Mouse (Mus musculus): ENCODE measurements around the gene Nepro.
A peak's percentile ranks its signal among the peaks of the same experiment; 100 is the strongest.

Gene Nepro

DNA sequence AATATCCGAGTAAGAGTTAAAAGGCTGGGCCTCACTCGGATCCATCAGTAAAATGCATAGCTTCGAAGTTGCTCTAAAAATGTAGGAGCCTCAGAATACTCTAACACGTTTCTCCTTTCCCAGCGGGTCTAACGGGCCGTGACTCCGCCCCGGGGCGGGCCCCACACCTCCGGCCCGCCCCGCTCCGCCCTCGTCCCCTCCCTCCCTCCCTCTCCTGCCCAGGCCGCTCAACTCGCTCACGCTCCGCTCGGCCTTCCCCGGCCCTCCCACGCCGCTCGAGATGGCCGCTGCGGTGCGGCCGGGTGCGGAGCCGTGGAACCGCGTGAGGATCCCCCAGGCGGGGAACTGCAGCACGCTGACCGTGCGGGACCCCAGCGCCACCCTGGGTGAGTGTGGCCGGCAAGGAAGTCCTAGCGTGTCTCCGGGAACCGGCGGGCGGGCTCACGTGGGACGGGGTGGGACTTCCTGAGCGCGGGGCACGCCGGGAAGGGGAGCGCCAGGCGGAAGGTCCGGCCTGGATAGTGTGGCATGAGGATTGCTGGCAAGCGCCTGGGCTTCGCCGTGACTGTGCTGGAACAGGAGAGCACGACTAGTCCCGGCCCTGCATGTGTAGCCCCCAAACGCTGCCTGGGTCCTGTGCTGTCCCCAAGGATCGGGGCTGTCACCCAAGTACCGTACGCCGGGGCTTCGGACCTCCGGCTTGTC lies at the start of gene Nepro:
Gene Nepro (plus strand): TSS at position 219 of the 705 bp plus-strand sequence.
- DNase-seq (ENCODE audit: low spot score): peak; percentile 94

DNA sequence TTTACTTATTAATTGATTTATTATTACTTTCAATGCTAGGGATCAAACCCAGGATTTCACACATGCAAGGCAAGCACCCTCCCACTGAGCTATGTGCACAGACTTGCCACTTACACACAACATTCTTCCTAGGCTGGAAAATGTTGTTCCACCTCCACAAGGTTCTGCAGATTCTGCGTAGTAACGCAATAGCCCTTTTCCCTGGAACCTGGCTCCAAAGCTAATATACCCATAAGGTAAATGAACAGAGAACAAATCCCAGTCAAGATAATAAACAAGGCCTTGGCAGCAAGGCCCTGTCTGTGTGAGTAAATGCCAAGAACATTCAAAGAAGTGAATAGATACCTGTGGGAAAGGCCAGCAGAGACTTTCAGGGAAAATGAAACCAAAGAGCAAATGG lies 47.7 kb upstream of the Nepro start:
- no peak for DNase-seq (ENCODE audit: low spot score)

DNA sequence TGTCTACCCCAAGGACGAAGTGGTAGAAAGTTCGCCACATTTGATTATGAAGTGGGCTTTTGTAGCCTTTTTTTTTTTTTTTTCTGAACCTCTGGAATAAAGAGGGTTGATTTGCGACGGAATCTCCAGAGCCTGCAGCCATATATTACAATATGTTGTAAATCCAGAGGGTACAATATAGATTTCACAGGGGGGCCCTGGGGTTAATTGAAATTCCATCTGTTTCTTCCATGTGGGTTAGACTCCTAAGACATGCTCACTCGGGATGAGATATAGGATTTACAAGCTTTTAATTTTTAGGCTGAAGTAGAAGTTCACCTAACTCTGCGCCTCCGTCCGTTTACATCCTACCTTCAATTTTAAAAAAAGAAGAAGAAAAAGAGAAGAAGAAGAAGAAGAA lies 45.0 kb upstream of the Nepro start:
- DNase-seq (ENCODE audit: low spot score): no peak

DNA sequence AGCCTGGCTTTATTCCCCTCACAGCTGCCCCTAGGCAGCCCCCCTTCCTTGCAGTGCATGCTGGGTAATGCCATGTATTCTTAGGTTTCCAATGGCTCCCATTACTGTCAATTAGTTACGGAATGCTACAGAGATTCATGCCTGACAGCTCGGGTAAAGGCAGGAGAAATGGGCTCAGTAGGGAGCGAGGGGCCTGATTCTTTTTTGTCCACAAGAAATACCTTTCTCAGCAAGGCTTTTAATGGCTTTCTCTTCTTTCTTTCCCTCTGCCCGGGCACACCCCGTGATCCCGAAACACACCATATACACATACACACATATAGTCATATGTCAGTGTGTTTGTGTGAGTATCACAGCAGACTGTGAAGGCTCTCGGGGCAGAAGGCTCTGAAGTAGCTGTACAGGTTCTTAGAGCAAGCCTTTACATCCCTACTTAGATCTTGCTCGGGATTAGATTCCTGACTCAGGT lies 44.6 kb upstream of the Nepro start:
- DNase-seq (ENCODE audit: low spot score): no peak

DNA sequence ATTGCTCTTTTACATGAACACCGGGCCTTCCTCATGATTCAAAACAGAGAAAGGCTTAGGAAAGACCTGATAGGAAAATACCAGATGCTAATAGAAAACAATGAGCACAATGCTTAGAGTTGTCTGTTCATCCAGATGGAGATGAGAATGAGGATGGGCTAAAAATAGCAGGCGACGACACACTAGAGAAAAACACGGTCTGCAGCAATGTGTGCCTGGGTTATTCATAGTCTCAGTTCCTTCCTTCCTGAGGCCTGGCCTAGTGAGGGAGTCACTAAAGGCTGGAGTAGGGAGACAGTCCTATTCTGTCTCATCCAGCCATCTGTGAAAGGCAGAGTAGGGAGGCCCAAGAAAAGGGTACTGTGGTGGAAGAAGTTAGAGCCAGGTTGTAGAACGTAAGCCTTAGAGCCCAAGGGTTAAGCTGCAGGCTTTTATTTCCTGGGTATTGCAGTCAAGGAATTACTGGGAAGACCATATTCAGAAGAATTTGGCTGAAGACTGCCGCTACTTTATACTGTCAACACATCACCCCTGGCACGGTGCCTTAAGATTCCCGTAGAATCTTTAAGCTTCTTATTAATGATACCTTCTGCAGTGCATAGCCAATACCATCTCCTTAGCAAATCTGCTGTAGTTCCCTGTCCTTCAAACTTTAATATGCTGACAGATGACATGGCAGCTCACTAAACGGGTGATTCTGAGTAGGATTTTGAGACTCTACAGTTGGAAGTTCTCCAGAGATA lies 43.2 kb upstream of the Nepro start:
- no peak for DNase-seq (ENCODE audit: low spot score)

DNA sequence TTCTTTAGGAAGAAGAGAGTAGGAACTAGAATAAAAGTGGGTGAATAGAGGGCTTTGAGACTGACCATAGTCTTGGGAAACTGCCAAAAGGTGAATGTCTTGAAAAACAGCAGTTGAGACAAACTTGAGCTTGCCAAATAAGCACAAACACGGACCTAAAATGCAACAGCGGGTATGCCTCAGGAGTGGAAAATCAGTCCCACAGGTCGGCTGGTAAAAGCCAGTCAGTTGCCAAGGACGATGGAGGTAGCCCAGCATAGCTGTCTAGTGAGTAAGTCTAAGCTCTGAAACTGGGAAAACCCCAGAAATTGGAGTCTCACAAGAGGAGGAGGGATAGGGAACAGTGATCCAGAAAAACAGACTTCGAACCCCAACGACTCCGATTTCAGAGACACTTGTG lies 39.5 kb upstream of the Nepro start:
- no peak for DNase-seq (ENCODE audit: low spot score)

DNA sequence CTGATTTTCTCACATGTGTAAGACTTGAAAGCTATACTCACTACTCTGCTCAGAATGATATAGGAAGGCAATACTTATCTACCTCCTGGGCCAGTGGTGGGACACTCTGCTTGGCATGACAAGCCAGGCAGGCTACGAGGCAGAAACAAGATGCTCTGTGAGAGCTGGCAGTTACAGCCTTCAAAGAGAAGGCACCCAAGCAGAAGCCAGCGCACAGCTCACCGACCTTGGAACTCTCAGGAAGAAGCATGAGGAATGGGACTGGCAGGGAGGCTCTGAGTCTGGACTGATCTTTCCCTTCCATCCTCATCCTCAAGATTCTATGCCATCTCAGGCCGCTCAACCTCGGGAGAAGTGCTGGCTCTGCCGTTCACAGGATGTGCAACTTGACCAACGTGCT lies 38.7 kb upstream of the Nepro start:
- no peak for DNase-seq (ENCODE audit: low spot score)

DNA sequence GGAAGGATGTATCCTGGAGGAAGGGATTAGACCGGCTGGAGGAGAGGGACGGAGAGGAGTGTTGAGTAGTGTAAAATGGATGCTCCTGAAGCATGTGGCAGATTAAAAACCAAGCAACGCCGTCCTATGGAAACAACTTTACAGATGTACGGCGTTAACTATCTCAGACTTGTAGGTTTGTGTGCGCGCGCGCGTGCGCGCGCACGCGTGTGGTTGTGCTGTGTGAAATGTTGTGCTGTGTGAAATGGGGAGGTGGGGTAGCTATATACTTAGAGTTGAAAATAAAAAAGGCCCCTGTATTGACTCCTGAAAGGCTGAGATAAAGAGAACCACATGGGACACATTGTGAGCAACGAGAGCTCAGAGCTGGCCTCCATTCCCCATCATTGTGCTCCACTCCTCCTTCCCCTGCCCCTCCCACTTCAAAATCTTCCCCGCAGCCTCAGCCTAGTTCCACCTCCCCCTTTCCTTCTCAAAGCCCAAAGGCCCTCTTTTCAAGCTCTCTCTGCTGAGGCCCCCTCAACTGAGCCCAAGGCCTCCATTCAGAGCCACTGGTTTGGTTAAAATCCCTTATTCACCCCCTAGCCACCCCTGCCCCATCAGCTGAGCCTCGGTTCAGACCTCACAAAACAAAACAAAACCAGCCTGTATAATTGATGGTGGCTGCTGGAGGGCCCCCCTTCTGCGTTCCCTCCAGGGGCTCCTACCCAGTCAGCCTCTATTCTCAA lies 36.9 kb upstream of the Nepro start:
- no peak for DNase-seq (ENCODE audit: low spot score)

GRCm38 (mm10) chr16:44687719-44688420 lies 36.2 kb upstream of the Nepro start:
- DNase-seq (ENCODE audit: low spot score): no peak

DNA sequence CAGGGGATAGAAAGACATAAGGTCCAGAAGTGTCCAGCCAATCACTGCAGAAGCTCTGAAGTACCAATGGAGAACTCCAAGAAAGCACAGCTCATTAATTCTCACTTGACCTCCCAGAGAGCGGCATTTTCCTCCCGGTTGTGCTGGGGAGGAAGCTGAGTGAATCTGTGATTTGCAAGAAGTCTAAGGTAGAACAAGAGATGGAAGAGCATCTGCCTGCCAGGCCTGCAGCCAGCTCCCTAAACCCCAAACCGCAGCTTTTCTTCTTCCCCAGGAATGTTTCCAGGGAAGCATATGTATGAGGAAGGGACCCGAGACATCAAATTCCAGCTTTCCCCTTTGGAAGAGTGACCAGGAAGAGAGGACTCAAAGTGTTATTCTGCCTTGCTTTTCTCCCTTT lies 35.6 kb upstream of the Nepro start:
- DNase-seq (ENCODE audit: low spot score): no peak

DNA sequence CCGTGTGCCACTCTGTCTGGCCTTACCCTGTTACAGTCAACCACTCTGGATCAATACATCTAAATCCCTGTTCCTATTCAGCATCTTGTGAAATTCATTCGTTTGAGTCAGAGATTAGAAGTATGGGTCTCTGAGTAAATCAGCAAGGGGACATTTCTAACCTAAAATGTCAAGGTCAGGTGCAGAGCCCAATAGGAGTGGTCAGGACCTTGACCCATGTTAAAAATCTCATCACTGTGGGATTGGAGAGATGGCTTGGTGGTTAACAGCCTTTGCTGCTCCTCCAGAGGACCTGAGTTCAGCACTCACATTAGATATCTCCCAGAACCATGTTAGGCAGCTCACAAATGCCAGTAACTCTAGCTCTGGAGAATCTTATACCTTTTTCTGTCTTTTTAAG lies 33.6 kb upstream of the Nepro start:
- DNase-seq (ENCODE audit: low spot score): no peak

- DNase-seq (ENCODE audit: low spot score): no peak
These were observed 33.0 kb upstream of the Nepro start for GRCm38 (mm10) chr16:44691066-44691465.

- DNase-seq (ENCODE audit: low spot score): peak; percentile 48
These were observed 32.5 kb upstream of the Nepro start for GRCm38 (mm10) chr16:44691561-44692141.

DNA sequence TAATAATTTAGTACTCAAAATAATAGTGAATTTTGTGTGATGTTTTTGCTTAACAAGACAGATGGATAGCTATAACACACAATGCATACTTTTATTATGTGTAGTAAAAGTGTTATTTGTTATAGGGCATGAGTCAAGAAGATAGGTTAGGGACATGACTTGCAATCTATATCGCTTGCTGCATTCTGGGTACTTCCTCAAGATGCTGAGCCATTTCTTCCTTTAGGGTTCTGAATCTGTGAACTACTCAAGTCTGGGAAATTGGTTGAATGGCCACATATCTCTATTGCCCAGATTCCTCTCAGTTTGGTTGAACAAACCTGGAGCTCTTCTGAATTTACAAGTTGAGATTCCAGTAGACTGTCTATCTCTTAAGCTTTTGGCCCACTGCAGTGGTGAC lies 31.6 kb upstream of the Nepro start:
- DNase-seq (ENCODE audit: low spot score): no peak

GRCm38 (mm10) chr16:44693695-44694094 lies 30.4 kb upstream of the Nepro start:
- no peak for DNase-seq (ENCODE audit: low spot score)

GRCm38 (mm10) chr16:44695214-44695858 lies 28.8 kb upstream of the Nepro start:
- no peak for DNase-seq (ENCODE audit: low spot score)

DNA sequence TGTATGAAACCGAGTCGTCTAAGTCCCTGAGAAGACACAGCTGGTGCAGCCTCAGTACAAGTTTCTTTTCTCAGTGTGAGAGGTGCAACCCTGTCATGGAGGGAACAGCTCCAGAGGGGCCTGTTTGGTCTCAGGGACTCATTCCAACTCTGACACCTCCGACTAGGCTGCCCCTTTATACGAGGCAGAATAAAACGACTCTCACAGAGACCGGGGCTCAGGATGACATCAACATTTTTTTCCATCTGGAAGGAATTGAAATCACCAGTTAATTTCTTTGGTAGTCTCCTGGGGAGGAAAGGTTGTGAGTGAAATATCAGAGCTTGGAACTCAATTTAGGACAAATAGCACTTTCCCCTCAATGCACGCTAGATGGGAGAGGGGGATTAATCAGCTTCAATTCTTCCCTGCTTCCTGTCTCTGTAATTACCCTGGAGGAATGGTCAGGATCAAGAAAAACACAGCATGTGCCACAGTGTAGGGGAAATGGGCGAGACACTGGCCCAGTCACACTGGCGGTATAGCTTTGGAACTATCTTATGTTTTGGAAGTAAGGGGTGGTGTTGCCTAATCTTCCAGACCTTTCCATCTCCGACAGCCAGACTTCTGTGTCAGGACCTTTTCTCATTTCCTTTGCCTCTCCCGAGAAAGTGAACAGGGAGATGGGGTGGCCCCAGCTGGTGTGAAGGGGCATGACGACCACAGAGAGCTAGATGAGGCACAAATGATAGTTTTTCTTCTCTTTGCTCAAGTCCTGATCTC lies 28.1 kb upstream of the Nepro start:
- DNase-seq (ENCODE audit: low spot score): no peak

- DNase-seq (ENCODE audit: low spot score): no peak
These were observed 26.5 kb upstream of the Nepro start for GRCm38 (mm10) chr16:44697473-44698205.

- DNase-seq (ENCODE audit: low spot score): no peak
These were observed 22.9 kb upstream of the Nepro start for GRCm38 (mm10) chr16:44701155-44701554.

- DNase-seq (ENCODE audit: low spot score): no peak
These were observed 21.8 kb upstream of the Nepro start for GRCm38 (mm10) chr16:44702272-44702671.

All from ovary, postnatal 36 days (tissue).